ENCODE assay signal across 32 mouse cellular contexts in the genomic region with DNA sequence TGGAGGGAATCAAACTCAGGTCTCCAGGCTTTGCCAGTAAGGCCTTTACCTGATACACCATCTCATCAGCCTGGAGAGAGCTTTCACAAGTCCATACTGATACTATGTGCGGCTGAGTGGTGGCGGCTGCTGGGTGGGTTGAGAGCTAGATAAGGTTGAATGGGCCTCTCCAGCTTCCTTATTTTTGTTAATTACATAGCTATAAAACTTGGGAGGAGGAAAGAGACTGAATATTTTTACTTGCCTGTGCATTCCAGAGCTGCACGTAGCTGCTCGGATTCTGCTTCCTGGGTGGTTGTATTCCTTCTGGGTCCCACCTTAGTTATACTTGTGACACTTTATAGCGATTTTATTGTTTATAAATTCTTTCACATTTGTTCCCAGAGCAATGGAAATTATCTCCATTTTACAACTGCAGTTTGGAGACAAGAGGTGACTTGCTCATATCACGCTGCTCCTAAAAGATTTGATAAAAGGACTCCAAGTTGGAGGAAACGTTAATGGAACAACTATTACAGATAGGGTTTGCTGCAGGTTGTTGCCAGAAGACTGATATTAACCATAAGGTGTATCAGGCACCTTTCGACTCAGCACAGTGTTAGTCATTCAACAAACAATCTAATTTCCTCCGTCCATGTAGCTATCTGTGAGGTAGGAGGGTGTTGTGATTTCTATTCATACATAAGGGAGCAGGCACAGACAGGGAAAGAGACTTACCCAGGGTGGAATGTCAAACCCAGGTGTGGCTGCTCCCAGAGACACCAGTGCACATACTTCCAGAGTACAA. TPM values are rescaled to one million over a fixed set of nuclear protein-coding genes. Genes with fewer than 3 reads are reported as not detected.
DNase-seq lines count a peak whose midpoint lies in the region; ATAC-seq and TF ChIP-seq lines count a peak whose summit lies in the region.
"Had no signal": no experiment of that assay in that cellular context is flagged by ENCODE, and none has a peak within 500 bp of the region (broad histone marks: within the 10 kb centered on the region; RNA-seq: fewer than 3 reads in every experiment).

No protein-coding gene starts in this region.

- no peaks in the 10 kb centered on the region for H3K4me1 ChIP-seq in lung, postnatal 0 days (ENCODE audit: insufficient read depth, low read depth, low read length)
- H3K4me1 ChIP-seq in intestine, embryonic 16.5 days (ENCODE audit: control insufficient read depth, insufficient read depth, low read length): peaks cover 13% of the 10 kb centered on the region
- peaks cover 8% of the 10 kb centered on the region for H3K4me1 ChIP-seq in stomach, embryonic 15.5 days
- H3K4me1 ChIP-seq: forebrain, embryonic 12.5 days; hindbrain, embryonic 10.5 days; hindbrain, embryonic 15.5 days; midbrain, embryonic 10.5 days; midbrain, embryonic 15.5 days; neural tube, embryonic 15.5 days had no signal

- peak; percentile 57 for DNase-seq in lung, postnatal 0 days (ENCODE audit: low spot score)
- DNase-seq in lung, postnatal 10 days: no peak
- DNase-seq in layer of hippocampus, adult 9-11 months: no peak
- no peak for DNase-seq in left cerebral cortex, postnatal 4 days
- DNase-seq: adrenal gland, postnatal 10 days; B cell, adult 2 months; cerebellum, adult 8-10 months; cerebellum, postnatal 25 days; forebrain, postnatal 0 days; gastrocnemius, postnatal 10 days; heart, postnatal 14 days; kidney, postnatal 25 days; liver; lung, embryonic 14.5 days; retina, postnatal 1 day; right cerebral cortex, postnatal 14 days; thymus, adult 2 months; thymus, postnatal 4 days had no signal

- H3K9ac ChIP-seq in lung, postnatal 0 days (replicated peaks; ENCODE audit: low read depth): no peak overlapping the region
- no peak overlapping the region for H3K9ac ChIP-seq in intestine, embryonic 16.5 days (ENCODE audit: low read depth, low read length)
- H3K9ac ChIP-seq in stomach, embryonic 15.5 days: no peak overlapping the region
- H3K9ac ChIP-seq: embryonic facial prominence, embryonic 15.5 days; forebrain, embryonic 12.5 days; forebrain, postnatal 0 days; hindbrain, embryonic 15.5 days; liver, embryonic 14.5 days; lung, embryonic 14.5 days; midbrain, embryonic 15.5 days; neural tube, embryonic 15.5 days had no signal

- H3K9me3 ChIP-seq in lung, postnatal 0 days (ENCODE audit: low read length): no peaks in the 10 kb centered on the region
- no peaks in the 10 kb centered on the region for H3K9me3 ChIP-seq in intestine, embryonic 16.5 days (ENCODE audit: control insufficient read depth, low read length)
- H3K9me3 ChIP-seq in stomach, embryonic 15.5 days: no peaks in the 10 kb centered on the region
- H3K9me3 ChIP-seq: embryonic facial prominence, embryonic 10.5 days; embryonic facial prominence, embryonic 15.5 days; forebrain, embryonic 12.5 days; hindbrain, embryonic 10.5 days; hindbrain, embryonic 15.5 days; midbrain, embryonic 10.5 days; midbrain, embryonic 15.5 days; neural tube, embryonic 15.5 days had no signal

- H3K27me3 ChIP-seq in lung, postnatal 0 days (replicated peaks; ENCODE audit: insufficient read depth, low read length): no peaks in the 10 kb centered on the region
- no peaks in the 10 kb centered on the region for H3K27me3 ChIP-seq in intestine, embryonic 16.5 days (replicated peaks; ENCODE audit: control insufficient read depth, insufficient read depth, low read length)
- no peaks in the 10 kb centered on the region for H3K27me3 ChIP-seq in stomach, embryonic 15.5 days (replicated peaks)
- H3K27me3 ChIP-seq: embryonic facial prominence, embryonic 15.5 days; forebrain, embryonic 12.5 days; hindbrain, embryonic 15.5 days; midbrain, embryonic 15.5 days; neural tube, embryonic 15.5 days had no signal

- no peak for TF ChIP-seq EP300 in lung, postnatal 0 days (IDR thresholded peaks at IDR 0.05)

- peak overlapping the region; percentile 64; the same call in 1 of the 2 replicates for H3K27ac ChIP-seq in lung, postnatal 0 days (ENCODE audit: low read length)
- H3K27ac ChIP-seq in intestine, embryonic 16.5 days (ENCODE audit: low read length): peak overlapping the region; percentile 93
- H3K27ac ChIP-seq in stomach, embryonic 15.5 days: peak overlapping the region; percentile 61
- H3K27ac ChIP-seq: embryonic facial prominence, embryonic 10.5 days; embryonic facial prominence, embryonic 15.5 days; forebrain, embryonic 12.5 days; hindbrain, embryonic 10.5 days; hindbrain, embryonic 15.5 days; layer of hippocampus, adult 2 months; liver, embryonic 14.5 days; midbrain, embryonic 10.5 days; midbrain, embryonic 15.5 days; neural tube, embryonic 15.5 days had no signal

- no peak for TF ChIP-seq CTCF in lung, postnatal 0 days (IDR thresholded peaks at IDR 0.05)

- H3K4me3 ChIP-seq in lung, postnatal 0 days (ENCODE audit: low read depth, low read length): no peak overlapping the region
- no peak overlapping the region for H3K4me3 ChIP-seq in intestine, embryonic 16.5 days (ENCODE audit: low read length)
- no peak overlapping the region for H3K4me3 ChIP-seq in stomach, embryonic 15.5 days (replicated peaks)
- H3K4me3 ChIP-seq: embryonic facial prominence, embryonic 10.5 days; embryonic facial prominence, embryonic 15.5 days; forebrain, embryonic 12.5 days; hindbrain, embryonic 10.5 days; hindbrain, embryonic 15.5 days; layer of hippocampus, adult 2 months; midbrain, embryonic 10.5 days; midbrain, embryonic 15.5 days; neural tube, embryonic 15.5 days had no signal

- intact Hi-C loops in left cerebral cortex, postnatal 4 days (cut with DNase I): no loop called here

- peak; percentile 73 for ATAC-seq in lung, postnatal 0 days
- peak; percentile 88 for ATAC-seq in intestine, embryonic 16.5 days
- ATAC-seq in stomach, embryonic 15.5 days (ENCODE audit: insufficient read depth, low FRiP score, low read depth): peak; percentile 86
- ATAC-seq: forebrain, postnatal 0 days; inflammation-experienced regulatory T-cells, adult 6 months; midbrain, embryonic 15.5 days had no signal

- no peak overlapping the region for H3K4me2 ChIP-seq in lung, postnatal 0 days (replicated peaks; ENCODE audit: low read depth, low read length)
- H3K4me2 ChIP-seq in intestine, embryonic 16.5 days (ENCODE audit: low read depth, low read length): no peak overlapping the region
- no peak overlapping the region for H3K4me2 ChIP-seq in stomach, embryonic 15.5 days
- H3K4me2 ChIP-seq: embryonic facial prominence, embryonic 15.5 days; forebrain, embryonic 12.5 days; hindbrain, embryonic 15.5 days; lung, embryonic 14.5 days; midbrain, embryonic 15.5 days; neural tube, embryonic 15.5 days had no signal

- WGBS in lung, postnatal 0 days: 50% methylated on average over 9 of the region's 9 CpGs
- WGBS in intestine, embryonic 16.5 days: 56% methylated on average over 9 of the region's 9 CpGs
- WGBS in stomach, embryonic 15.5 days: 65% methylated on average over 9 of the region's 9 CpGs

- no peaks in the 10 kb centered on the region for H3K36me3 ChIP-seq in lung, postnatal 0 days (ENCODE audit: insufficient read depth, low read length)
- H3K36me3 ChIP-seq in intestine, embryonic 16.5 days (ENCODE audit: control insufficient read depth, insufficient read depth, low read length): no peaks in the 10 kb centered on the region
- no peaks in the 10 kb centered on the region for H3K36me3 ChIP-seq in stomach, embryonic 15.5 days
- H3K36me3 ChIP-seq: embryonic facial prominence, embryonic 10.5 days; embryonic facial prominence, embryonic 15.5 days; forebrain, embryonic 12.5 days; hindbrain, embryonic 10.5 days; hindbrain, embryonic 15.5 days; midbrain, embryonic 10.5 days; midbrain, embryonic 15.5 days; neural tube, embryonic 15.5 days had no signal

RNA-seq across cellular contexts. Expression of a gene that starts 11.3 kb away (rescaled TPM):
- polyA plus RNA-seq in lung, postnatal 0 days (2015; fragmentation: Nextera tagmentation; extraction: Ambion mirVana): 15.5 and 20.2 TPM in 2 replicates
- 2.1 and 2.6 TPM in 2 replicates for polyA plus RNA-seq in intestine, embryonic 16.5 days (2015; fragmentation: Nextera tagmentation; extraction: Ambion mirVana)
- polyA plus RNA-seq in stomach, embryonic 15.5 days (2015; fragmentation: Nextera tagmentation; extraction: Ambion mirVana): 3.0 and 3.7 TPM in 2 replicates
- total RNA-seq in left cerebral cortex, postnatal 4 days (2021): 1 to 10 TPM; 4.6 to 4.8 TPM
- total RNA-seq: adrenal gland, postnatal 10 days; gastrocnemius, postnatal 10 days; granulocyte monocyte progenitor cell, adult 5-6 weeks had no signal
- polyA plus RNA-seq: liver, embryonic 14.5 days had no signal

RNA-seq across cellular contexts. Expression of a gene that starts 16.6 kb away (rescaled TPM):
- polyA plus RNA-seq in lung, postnatal 0 days (2015; fragmentation: Nextera tagmentation; extraction: Ambion mirVana): 54.3 and 54.4 TPM in 2 replicates
- polyA plus RNA-seq in intestine, embryonic 16.5 days (2015; fragmentation: Nextera tagmentation; extraction: Ambion mirVana): 43.3 and 48.8 TPM in 2 replicates
- 53.8 and 54.0 TPM in 2 replicates for polyA plus RNA-seq in stomach, embryonic 15.5 days (2015; fragmentation: Nextera tagmentation; extraction: Ambion mirVana)
- total RNA-seq in left cerebral cortex, postnatal 4 days (2021): 10 to 100 TPM; 28.7 to 28.9 TPM
